Mouse (Mus musculus) gonadal fat pad, adult 2 months (tissue): ENCODE data around the gene Cd300ld2. TPM values are rescaled to one million over a fixed set of nuclear protein-coding genes. Genes with fewer than 3 reads are reported as not detected.

Experiments used
- polyA plus RNA-seq: library from polyadenylated mRNA; depleted of rRNA; stranded (reverse); fragments of >200 nt; gene quantifications from 2 replicates; pipeline ENCODE4 v1.2.3, GENCODE M21; 2012; rRNA removed

The Cd300ld2 gene
- polyA plus RNA-seq, 1 experiment: 0.74 TPM

Other genes with a start within 250 kb of the Cd300ld2 start
- 4.5 and 8.2 TPM in 2 replicates for gene Btbd17, start 220.2 kb downstream of the Cd300ld2 start, polyA plus RNA-seq
- 0.90 and 3.6 TPM in 2 replicates for gene Gpr142, start 217.3 kb downstream of the Cd300ld2 start, polyA plus RNA-seq
- 93.0 and 119 TPM in 2 replicates for gene Gprc5c, start 165.0 kb downstream of the Cd300ld2 start, polyA plus RNA-seq
- gene Cd300a, start 126.2 kb downstream of the Cd300ld2 start, polyA plus RNA-seq: 4.1 and 5.6 TPM in 2 replicates
- 1.6 and 3.7 TPM in 2 replicates for gene Cd300lb, start 81.8 kb downstream of the Cd300ld2 start, polyA plus RNA-seq
- 0.22 and 0.26 TPM in 2 replicates for gene Cd300c, start 47.0 kb downstream of the Cd300ld2 start, polyA plus RNA-seq
- 2.5 and 4.9 TPM in 2 replicates for gene Cd300ld, start 26.3 kb downstream of the Cd300ld2 start, polyA plus RNA-seq
- 4.4 and 4.8 TPM in 2 replicates for gene Cd300c2, start 14.3 kb downstream of the Cd300ld2 start, polyA plus RNA-seq
- 1.3 and 1.5 TPM in 2 replicates for gene Cd300ld4, start 10.8 kb upstream of the Cd300ld2 start, polyA plus RNA-seq
- gene Cd300ld5, start 21.6 kb upstream of the Cd300ld2 start, polyA plus RNA-seq: 6.8 and 6.9 TPM in 2 replicates
- gene Cd300ld3, start 32.2 kb upstream of the Cd300ld2 start, polyA plus RNA-seq: 16.4 and 37.6 TPM in 2 replicates
- 0.19 and 0.24 TPM in 2 replicates for gene Cd300e, start 46.0 kb upstream of the Cd300ld2 start, polyA plus RNA-seq
- 0.60 and 0.72 TPM in 2 replicates for gene Rab37, start 75.2 kb upstream of the Cd300ld2 start, polyA plus RNA-seq
- 0.62 and 0.66 TPM in 2 replicates for gene Cd300lf, start 117.8 kb upstream of the Cd300ld2 start, polyA plus RNA-seq
- gene Slc9a3r1, start 147.1 kb upstream of the Cd300ld2 start, polyA plus RNA-seq: 63.7 and 90.9 TPM in 2 replicates
- gene Tmem104, start 171.3 kb upstream of the Cd300ld2 start, polyA plus RNA-seq: 14.6 and 16.8 TPM in 2 replicates
- gene Nat9, start 171.7 kb upstream of the Cd300ld2 start, polyA plus RNA-seq: 36.3 and 42.6 TPM in 2 replicates